Mouse (Mus musculus) MEL (cell line): Measurements from ENCODE around the gene Oas3. TPM values are rescaled to one million over a fixed set of nuclear protein-coding genes. Genes with fewer than 3 reads are reported as not detected.
"Not testable (repeated sequence)": the region's sequence is repeated elsewhere in the genome, so short reads cannot be mapped to it uniquely, and the experiment has no call there.

ENCODE experiments used
- DNase-seq: peaks from one replicate; pipeline ENCODE4 v3.0.0; 2011; ENCODE audit warnings: low read depth, low spot score
- H3K27ac ChIP-seq: 2 replicates; pipeline ENCODE4 v1.5.1; 2012; ENCODE audit warnings: low read depth, mild to moderate bottlenecking, control low read depth, low read length, moderate library complexity; ENCODE audit not compliant: control insufficient read depth
- H3K27me3 ChIP-seq, 2 experiments: fragments of 150-350 bp in 1 of 2; sonication (generic) in 1 of 2; 2 replicates each; pipeline ENCODE4 v1.6.1; 2012; ENCODE audit warnings: low read length in 2 of 2, mild to moderate bottlenecking in 2 of 2, improper control_type of control experiment in 1 of 2, moderate library complexity in 1 of 2; ENCODE audit not compliant: insufficient read depth in 2 of 2, control insufficient read depth in 1 of 2
- H3K36me3 ChIP-seq, 2 experiments: 2 replicates each; pipeline ENCODE4 v1.6.1; 2012 to 2014; ENCODE audit warnings: low read length in 2 of 2, improper control_type of control experiment in 1 of 2, inconsistent platforms in 1 of 2, mild to moderate bottlenecking in 1 of 2; ENCODE audit not compliant: insufficient read depth in 2 of 2, control insufficient read depth in 1 of 2
- H3K4me1 ChIP-seq, 2 experiments: fragments of 150-350 bp in 1 of 2; sonication (generic) in 1 of 2; 2 replicates each; pipeline ENCODE4 v1.6.1; 2012; ENCODE audit warnings: low read length in 2 of 2, improper control_type of control experiment in 1 of 2, mild to moderate bottlenecking in 1 of 2; ENCODE audit not compliant: insufficient read depth in 2 of 2, control insufficient read depth in 1 of 2
- H3K4me3 ChIP-seq, 2 experiments: fragments of 150-350 bp in 1 of 2; sonication (generic) in 1 of 2; 2 replicates each; pipeline ENCODE4 v1.5.1; 2012; ENCODE audit warnings: low read depth in 2 of 2, low read length in 2 of 2, mild to moderate bottlenecking in 2 of 2, moderate library complexity in 2 of 2, control low read depth in 1 of 2, improper control_type of control experiment in 1 of 2; ENCODE audit not compliant: control insufficient read depth in 1 of 2, insufficient read depth in 1 of 2
- H3K79me2 ChIP-seq: 2 replicates; pipeline ENCODE4 v1.6.1; 2012; ENCODE audit warnings: mild to moderate bottlenecking, low read length, moderate library complexity; ENCODE audit not compliant: control insufficient read depth, poor library complexity, insufficient read depth
- H3K9ac ChIP-seq: 2 replicates; pipeline ENCODE4 v1.6.1; 2012; ENCODE audit warnings: low read depth, mild to moderate bottlenecking, control low read depth, low read length, moderate library complexity; ENCODE audit not compliant: control insufficient read depth, poor library complexity, severe bottlenecking
- H3K9me3 ChIP-seq: fragments of 150-350 bp; sonication (generic); replicated peaks from 2 replicates; pipeline ENCODE4 v1.6.1; 2012; ENCODE audit warnings: mild to moderate bottlenecking, low read length, improper control_type of control experiment, moderate library complexity; ENCODE audit not compliant: insufficient read depth
- CHD1 ChIP-seq: IDR thresholded peaks from 2 replicates; pipeline ENCODE4 v1.6.1; 2012; ENCODE audit warnings: low read depth, mild to moderate bottlenecking, inconsistent platforms, low read length, improper control_type of control experiment
- CTCF ChIP-seq, 3 experiments: IDR thresholded peaks in 2 of 3; conservative IDR thresholded peaks in 1 of 3; 2 replicates each; pipeline ENCODE4 v1.5.1; 2011 to 2012; ENCODE audit warnings: low read length in 3 of 3, low read depth in 2 of 3, mild to moderate bottlenecking in 2 of 3, improper control_type of control experiment in 1 of 3, inconsistent platforms in 1 of 3, mixed read lengths in 1 of 3, moderate library complexity in 1 of 3; ENCODE audit not compliant: control insufficient read depth in 1 of 3, insufficient read depth in 1 of 3, poor library complexity in 1 of 3, severe bottlenecking in 1 of 3
- ELF1 ChIP-seq: IDR thresholded peaks from 2 replicates; pipeline ENCODE4 v1.6.1; 2014; ENCODE audit warnings: low read depth, mild to moderate bottlenecking, inconsistent platforms, low read length, improper control_type of control experiment, moderate library complexity
- EP300 ChIP-seq, 2 experiments: IDR thresholded peaks; 2 replicates each; pipeline ENCODE4 v1.6.1; 2011; ENCODE audit warnings: improper control_type of control experiment in 2 of 2, low read length in 2 of 2, low read depth in 1 of 2, mild to moderate bottlenecking in 1 of 2
- ETS1 ChIP-seq: IDR thresholded peaks from 2 replicates; pipeline ENCODE4 v1.6.1; 2012; ENCODE audit warnings: low read depth, mild to moderate bottlenecking, inconsistent platforms, low read length, improper control_type of control experiment, moderate library complexity
- GABPA ChIP-seq: IDR thresholded peaks from 2 replicates; pipeline ENCODE4 v1.6.1; 2012; ENCODE audit warnings: low read depth, mild to moderate bottlenecking, inconsistent platforms, low read length, improper control_type of control experiment, moderate library complexity
- GATA1 ChIP-seq: IDR thresholded peaks from 2 replicates; pipeline ENCODE4 v1.6.1; 2011; ENCODE audit warnings: low read depth, low read length, improper control_type of control experiment
- HCFC1 ChIP-seq: IDR thresholded peaks from 2 replicates; pipeline ENCODE4 v1.6.1; 2012; ENCODE audit warnings: low read depth, mild to moderate bottlenecking, inconsistent platforms, low read length, improper control_type of control experiment, moderate library complexity
- KAT2A ChIP-seq: conservative IDR thresholded peaks from 2 replicates; pipeline ENCODE4 v1.6.1; 2012; ENCODE audit warnings: low read depth, low read length, improper control_type of control experiment, inconsistent platforms
- MAFK ChIP-seq: IDR thresholded peaks from 2 replicates; pipeline ENCODE4 v1.6.1; 2011; ENCODE audit warnings: low read depth, mild to moderate bottlenecking, low read length, improper control_type of control experiment, borderline replicate concordance
- MAZ ChIP-seq: IDR thresholded peaks from 2 replicates; pipeline ENCODE4 v1.6.1; 2012; ENCODE audit warnings: low read depth, mild to moderate bottlenecking, inconsistent platforms, low read length, improper control_type of control experiment
- MEF2A ChIP-seq: IDR thresholded peaks from 2 replicates; pipeline ENCODE4 v1.6.1; 2014; ENCODE audit warnings: low read depth, mild to moderate bottlenecking, inconsistent platforms, low read length, improper control_type of control experiment; ENCODE audit not compliant: poor library complexity, insufficient replicate concordance, severe bottlenecking; ENCODE audit errors: extremely low read depth
- NELFE ChIP-seq: IDR thresholded peaks from 2 replicates; pipeline ENCODE4 v1.6.1; 2011; ENCODE audit warnings: low read depth, low read length, improper control_type of control experiment
- RCOR1 ChIP-seq: IDR thresholded peaks from 2 replicates; pipeline ENCODE4 v1.6.1; 2012; ENCODE audit warnings: low read depth, mild to moderate bottlenecking, inconsistent platforms, low read length, improper control_type of control experiment
- TBP ChIP-seq: IDR thresholded peaks from 2 replicates; pipeline ENCODE4 v1.8.0; 2011; ENCODE audit warnings: low read depth, low read length, improper control_type of control experiment
- TCF12 ChIP-seq: IDR thresholded peaks from 2 replicates; pipeline ENCODE4 v1.6.1; 2014; ENCODE audit warnings: low read depth, mild to moderate bottlenecking, inconsistent platforms, low read length, improper control_type of control experiment, moderate library complexity
- USF1 ChIP-seq: IDR thresholded peaks from 2 replicates; pipeline ENCODE4 v1.6.1; 2014; ENCODE audit warnings: low read depth, mild to moderate bottlenecking, inconsistent platforms, low read length, improper control_type of control experiment, moderate library complexity
- ZKSCAN1 ChIP-seq: IDR thresholded peaks from 2 replicates; pipeline ENCODE4 v1.6.1; 2012; ENCODE audit warnings: low read depth, mild to moderate bottlenecking, inconsistent platforms, low read length, improper control_type of control experiment, moderate library complexity
- ZMIZ1 ChIP-seq: IDR thresholded peaks from 2 replicates; pipeline ENCODE4 v1.6.1; 2012; ENCODE audit warnings: low read depth, mild to moderate bottlenecking, inconsistent platforms, low read length, improper control_type of control experiment, moderate library complexity
- ZNF384 ChIP-seq: IDR thresholded peaks from 2 replicates; pipeline ENCODE4 v1.6.1; 2012; ENCODE audit warnings: low read depth, mild to moderate bottlenecking, inconsistent platforms, low read length, improper control_type of control experiment
- polyA plus RNA-seq, 2 experiments: library from polyadenylated mRNA; stranded (reverse) in 1 of 2; unstranded in 1 of 2; fragments of >175 nt in 1 of 2; fragments of >200 nt in 1 of 2; gene quantifications; 2 replicates each; pipeline versions ENCODE4 v1.2.1 to v1.2.4; 2012; ENCODE audit warnings: low replicate concordance in 2 of 2, low read depth in 1 of 2; ENCODE audit not compliant: insufficient read length in 2 of 2, insufficient read depth in 1 of 2, missing spikeins in 1 of 2
- total RNA-seq: library from RNA; depleted of rRNA; stranded (reverse); fragments of 300-350 nt; gene quantifications from 2 replicates; pipeline ENCODE4 v1.2.3, GENCODE M21; 2012

The Oas3 gene
- total and polyA plus RNA-seq, 3 experiments = 1.9 to 4.0 TPM; not detected in 1

DNA sequence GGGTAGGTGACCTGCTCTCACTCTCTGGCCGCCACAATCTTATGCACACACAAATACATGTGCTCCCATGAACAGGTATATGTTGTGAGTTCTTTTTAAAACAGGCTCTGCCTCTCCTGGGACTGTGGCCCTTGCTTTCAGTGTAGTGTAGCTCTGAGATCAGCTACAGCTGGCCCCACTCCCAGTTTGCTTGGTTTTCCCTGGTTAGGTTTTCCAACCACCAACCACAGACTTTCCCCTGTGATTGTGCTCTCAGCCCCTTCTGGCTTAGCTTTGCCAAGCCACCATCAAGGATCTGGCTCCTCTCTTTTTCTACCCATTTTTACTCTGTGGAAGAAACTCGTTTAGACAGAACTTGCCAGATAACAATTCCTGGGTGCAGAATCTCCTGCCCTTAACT lies 26.1 kb upstream of the Oas3 start:
- no peak overlapping the region for H3K27ac ChIP-seq
- no peaks in the 10 kb centered on the region for H3K79me2 ChIP-seq
- no peak overlapping the region for H3K9ac ChIP-seq
- DNase-seq = no peak
- H3K4me3 ChIP-seq = no peak overlapping the region
- H3K36me3 ChIP-seq = no peaks in the 10 kb centered on the region
- TF ChIP-seq RCOR1 (no peak), TBP (no peak), ETS1 (no peak), ZNF384 (no peak), CHD1 (no peak), MEF2A (no peak), GABPA (no peak), NELFE (no peak), TCF12 (no peak), USF1 (no peak), ELF1 (no peak), ZKSCAN1 (no peak), EP300 (IDR thresholded peaks at IDR 0.05; ENCODE audit: low read depth in 1 of 2, low read length in 2 of 2) (no peak), ZMIZ1 (no peak), CTCF (IDR thresholded peaks at IDR 0.05 in 2 of 3, conservative IDR thresholded peaks at IDR 0.05 in 1 of 3; ENCODE audit: control insufficient read depth in 1 of 3, insufficient read depth in 1 of 3, low read depth in 2 of 3, low read length in 3 of 3, poor library complexity in 1 of 3, severe bottlenecking in 1 of 3) (no peak), GATA1 (no peak), MAZ (no peak), HCFC1 (no peak), MAFK (no peak), KAT2A (no peak)
- H3K4me1 ChIP-seq = no peaks in the 10 kb centered on the region
- H3K9me3 ChIP-seq = no peaks in the 10 kb centered on the region
- no peaks in the 10 kb centered on the region for H3K27me3 ChIP-seq

DNA sequence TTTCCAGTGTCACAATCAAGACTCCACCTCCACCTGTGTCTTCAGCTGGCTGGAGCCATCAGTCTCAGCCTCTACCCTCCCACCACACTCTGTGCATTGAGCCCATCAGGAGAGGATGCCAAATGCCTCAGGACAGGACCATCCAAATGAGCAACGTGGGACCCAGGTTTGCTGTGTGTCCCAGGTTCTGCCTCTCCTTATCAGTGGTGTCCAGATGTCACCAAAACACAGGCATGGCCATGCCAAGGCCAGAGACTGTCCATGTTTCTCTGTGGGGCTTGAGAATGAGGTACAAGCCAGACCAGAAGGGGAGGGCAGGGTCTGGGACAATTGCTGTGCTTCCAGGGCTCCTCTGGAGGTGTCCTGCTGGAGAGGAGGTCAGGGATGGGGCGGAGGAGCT lies 21.5 kb upstream of the Oas3 start:
- H3K27ac ChIP-seq, H3K27me3 ChIP-seq, H3K4me3 ChIP-seq, H3K9ac ChIP-seq, H3K9me3 ChIP-seq, H3K79me2 ChIP-seq, DNase-seq, H3K36me3 ChIP-seq, H3K4me1 ChIP-seq: not testable (repeated sequence)
